Mouse (Mus musculus) kidney, embryonic 14.5 days (tissue): Measurements from ENCODE around the gene Cckbr. TPM values are rescaled to one million over a fixed set of nuclear protein-coding genes. Genes with fewer than 3 reads are reported as not detected.

Source experiments
- ATAC-seq: fragments of 200-750 bp; cut with Nextera tagmentation; 2 replicates; pipeline ENCODE4 v1.8.0; 2017; ENCODE audit warnings: moderate number of reproducible peaks, mild to moderate bottlenecking, moderate TSS enrichment, moderate library complexity; ENCODE audit not compliant: low FRiP score, low TSS enrichment
- H3K27ac ChIP-seq: fragments of 300-500 bp; sonication (generic); 2 replicates; pipeline ENCODE4 v1.5.1; 2014; ENCODE audit warnings: low read depth, mild to moderate bottlenecking, low read length, moderate library complexity, mixed read lengths
- H3K27me3 ChIP-seq: fragments of 300-500 bp; sonication (generic); 2 replicates; pipeline ENCODE4 v1.6.1; 2014; ENCODE audit warnings: mild to moderate bottlenecking, low read length; ENCODE audit not compliant: control insufficient read depth, insufficient read depth
- H3K36me3 ChIP-seq: fragments of 300-500 bp; sonication (generic); 2 replicates; pipeline ENCODE4 v1.6.1; 2014; ENCODE audit warnings: low read length, mixed read lengths; ENCODE audit not compliant: control insufficient read depth, insufficient read depth
- H3K4me1 ChIP-seq: fragments of 300-500 bp; sonication (generic); 2 replicates; pipeline ENCODE4 v1.6.1; 2014; ENCODE audit warnings: low read length, mixed read lengths; ENCODE audit not compliant: control insufficient read depth, insufficient read depth
- H3K4me2 ChIP-seq: fragments of 300-500 bp; sonication (generic); replicated peaks from 2 replicates; pipeline ENCODE4 v1.6.1; 2014; ENCODE audit warnings: low read depth, mild to moderate bottlenecking, low read length
- H3K4me3 ChIP-seq: fragments of 300-500 bp; sonication (generic); 2 replicates; pipeline ENCODE4 v1.5.1; 2014; ENCODE audit warnings: mild to moderate bottlenecking, low read length
- H3K9ac ChIP-seq: fragments of 300-500 bp; sonication (generic); 2 replicates; pipeline ENCODE4 v1.6.1; 2014; ENCODE audit warnings: low read depth, mild to moderate bottlenecking, low read length, moderate library complexity
- H3K9me3 ChIP-seq: fragments of 300-500 bp; sonication (generic); 2 replicates; pipeline ENCODE4 v1.6.1; 2016; ENCODE audit warnings: low read length; ENCODE audit not compliant: control insufficient read depth
- WGBS: fragments of 180-500 bp; shearing (Covaris S2); extraction: QIAGEN DNeasy Blood & Tissue Kit; methylation state at CpG from one replicate; pipeline ENCODE4 v1.1.7; 2014; 5-methylcytosine and 5-hydroxymethylcytosine counted together
- polyA plus RNA-seq: library from polyadenylated mRNA; unstranded; fragments of >200 nt; fragmentation: Nextera tagmentation; extraction: Ambion mirVana; gene quantifications from 2 replicates; pipeline ENCODE4 v1.2.1, GENCODE M21; 2014

Gene Cckbr
- polyA plus RNA-seq, 1 experiment from 2014 or later = 0.58 TPM

GRCm38 (mm10) chr7:105519771-105520170 lies 94.2 kb downstream of the Cckbr start:
- Histone ChIP-seq H3K4me1 (no peaks in the 10 kb centered on the region), H3K9me3 (no peaks in the 10 kb centered on the region)
- 70% methylated on average over 2 of the region's 2 CpGs for WGBS

GRCm38 (mm10) chr7:105520201-105520600 lies 94.7 kb downstream of the Cckbr start:
- H3K4me2 ChIP-seq = no peak overlapping the region
- no peaks in the 10 kb centered on the region for H3K4me1 ChIP-seq
- no peak overlapping the region for H3K4me3 ChIP-seq
- no peaks in the 10 kb centered on the region for H3K36me3 ChIP-seq
- WGBS = 18% methylated on average over 6 of the region's 6 CpGs
- H3K9ac ChIP-seq = no peak overlapping the region
- no peaks in the 10 kb centered on the region for H3K27me3 ChIP-seq
- H3K27ac ChIP-seq = no peak overlapping the region
- no peak for ATAC-seq
- no peaks in the 10 kb centered on the region for H3K9me3 ChIP-seq

More at GRCm38 (mm10) chr7:105519771-105520170, 94.2 kb downstream of the Cckbr start:
- no peak for ATAC-seq
- H3K4me3 ChIP-seq = no peak overlapping the region
- H3K36me3 ChIP-seq = no peaks in the 10 kb centered on the region
- no peak overlapping the region for H3K4me2 ChIP-seq
- no peaks in the 10 kb centered on the region for H3K27me3 ChIP-seq
- no peak overlapping the region for H3K27ac ChIP-seq
- H3K9ac ChIP-seq = no peak overlapping the region

Other genes starting within 250 kb of the Cckbr start
- not detected in 2 replicates for gene Olfr685, start 239.7 kb upstream of the Cckbr start, polyA plus RNA-seq
- gene Olfr686, start 218.2 kb upstream of the Cckbr start, polyA plus RNA-seq = not detected in 2 replicates
- not detected in 2 replicates for gene Olfr688, start 137.6 kb upstream of the Cckbr start, polyA plus RNA-seq
- gene Olfr689, start 114.6 kb upstream of the Cckbr start, polyA plus RNA-seq = not detected in 2 replicates
- gene Olfr690, start 91.6 kb upstream of the Cckbr start, polyA plus RNA-seq = not detected in 2 replicates
- 0.13 TPM in 1 of 2 replicates, not detected in the other for gene Olfr691, start 83.5 kb upstream of the Cckbr start, polyA plus RNA-seq
- gene Olfr692, start 57.5 kb upstream of the Cckbr start, polyA plus RNA-seq = not detected in 2 replicates
- gene Gm5901, start 50.7 kb upstream of the Cckbr start, polyA plus RNA-seq = not detected in 2 replicates
- gene Fam160a2, start 25.7 kb upstream of the Cckbr start, polyA plus RNA-seq = 30.9 and 43.6 TPM in 2 replicates
- not detected in 2 replicates for gene Cnga4, start 21.2 kb upstream of the Cckbr start, polyA plus RNA-seq
- gene Cavin3, start 56.6 kb downstream of the Cckbr start, polyA plus RNA-seq = 48.0 and 55.0 TPM in 2 replicates
- 35.2 and 45.7 TPM in 2 replicates for gene Smpd1, start 128.6 kb downstream of the Cckbr start, polyA plus RNA-seq
- gene Apbb1, start 155.9 kb downstream of the Cckbr start, polyA plus RNA-seq = 40.1 and 43.0 TPM in 2 replicates
- 0.14 and 0.34 TPM in 2 replicates for gene Hpx, start 174.4 kb downstream of the Cckbr start, polyA plus RNA-seq
- 18.8 and 25.5 TPM in 2 replicates for gene Trim3, start 207.8 kb downstream of the Cckbr start, polyA plus RNA-seq
- gene Timm10b, start 214.3 kb downstream of the Cckbr start, polyA plus RNA-seq = 180 and 198 TPM in 2 replicates
- gene Arfip2, start 214.7 kb downstream of the Cckbr start, polyA plus RNA-seq = 88.2 and 94.8 TPM in 2 replicates
- 23.4 and 24.3 TPM in 2 replicates for gene Gm45799, start 214.8 kb downstream of the Cckbr start, polyA plus RNA-seq
- gene Dnhd1, start 225.1 kb downstream of the Cckbr start, polyA plus RNA-seq = 1.3 and 2.0 TPM in 2 replicates